Mouse (Mus musculus): ENCODE results near the gene Cyp21a1. TPM values are rescaled to one million over a fixed set of nuclear protein-coding genes. Genes with fewer than 3 reads are reported as not detected.

The Cyp21a1 gene
- polyA plus RNA-seq, 1 experiment = 5.4 TPM

DNA sequence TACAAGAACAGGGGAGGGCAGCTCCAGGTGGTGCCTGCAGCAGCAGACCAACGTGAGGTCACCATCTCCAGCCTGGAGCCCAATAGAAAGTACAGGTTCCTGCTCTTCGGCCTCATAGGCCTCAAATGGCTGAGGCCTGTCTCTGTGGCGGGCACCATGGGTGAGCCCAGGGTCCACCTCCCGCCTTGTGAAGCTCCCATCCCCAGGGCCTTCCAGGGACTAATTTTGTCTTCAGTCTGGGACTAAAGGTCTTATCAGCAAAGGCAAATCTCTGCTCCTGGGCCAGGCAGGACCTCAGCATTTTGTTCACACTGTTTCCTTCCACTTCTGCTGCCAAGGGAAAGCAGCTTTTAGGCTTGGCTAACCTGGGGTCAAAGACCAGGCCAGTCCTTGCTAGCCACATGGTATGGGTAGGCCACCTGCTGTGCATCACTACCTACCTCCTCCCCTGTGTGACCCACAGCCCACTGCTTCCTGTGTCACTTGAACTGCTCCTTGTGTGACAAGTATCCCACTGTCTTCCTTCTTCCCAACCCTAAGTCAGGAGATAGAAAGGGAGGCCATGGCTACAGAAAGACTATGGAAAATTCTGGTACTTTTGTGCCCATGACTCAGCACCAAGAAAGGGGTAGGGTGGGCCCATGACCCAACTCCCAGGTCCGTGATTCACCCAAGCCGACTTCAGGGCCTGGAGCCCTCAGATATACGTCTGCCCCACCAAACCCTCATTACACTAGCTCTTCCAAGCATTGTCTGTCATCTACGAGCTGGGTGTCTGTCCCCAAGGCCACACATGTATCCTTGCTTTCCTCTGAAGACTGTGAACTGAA lies 7.8 kb downstream of the Cyp21a1 start:
- H3K4me1 ChIP-seq (ENCODE audit: control insufficient read depth, insufficient read depth, insufficient read length) = no peaks in the 10 kb centered on the region
- 87% methylated on average over 8 of the region's 8 CpGs for WGBS
- no peaks in the 10 kb centered on the region for H3K27me3 ChIP-seq (ENCODE audit: control insufficient read depth, insufficient read depth, low read length)
- no peak for DNase-seq (ENCODE audit: low read depth in 1 of 2, low spot score in 2 of 2)
- H3K27ac ChIP-seq (ENCODE audit: insufficient read depth, low read length) = no peak overlapping the region
- TF ChIP-seq CTCF (IDR thresholded peaks at IDR 0.05; ENCODE audit: extremely low read depth, insufficient read depth, insufficient read length, insufficient replicate concordance) = no peak
- TF ChIP-seq POLR2A (IDR thresholded peaks at IDR 0.05; ENCODE audit: low read depth, low read length) = no peak
- H3K4me3 ChIP-seq (ENCODE audit: extremely low read depth, insufficient read depth, insufficient read length) = no peak overlapping the region
- H3K36me3 ChIP-seq (ENCODE audit: control insufficient read depth, insufficient read depth, low read length) = no peaks in the 10 kb centered on the region

- H3K36me3 ChIP-seq (ENCODE audit: control insufficient read depth, insufficient read depth, low read length) = no peaks in the 10 kb centered on the region
- peak in 1 of 2 experiments; percentile 14 for DNase-seq (ENCODE audit: low read depth in 1 of 2, low spot score in 2 of 2)
- 69% methylated on average over 9 of the region's 9 CpGs for WGBS
- TF ChIP-seq CTCF (IDR thresholded peaks at IDR 0.05; ENCODE audit: extremely low read depth, insufficient read depth, insufficient read length, insufficient replicate concordance) (peak; percentile 10; the same call in 1 of the 2 replicates), POLR2A (IDR thresholded peaks at IDR 0.05; ENCODE audit: low read depth, low read length) (no peak)
- H3K27ac ChIP-seq (ENCODE audit: insufficient read depth, low read length) = no peak overlapping the region
- H3K4me1 ChIP-seq (ENCODE audit: control insufficient read depth, insufficient read depth, insufficient read length) = no peaks in the 10 kb centered on the region
- H3K27me3 ChIP-seq (ENCODE audit: control insufficient read depth, insufficient read depth, low read length) = no peaks in the 10 kb centered on the region
- no peak overlapping the region for H3K4me3 ChIP-seq (ENCODE audit: extremely low read depth, insufficient read depth, insufficient read length)
Measured at GRCm38 (mm10) chr17:34795633-34796032, 8.7 kb downstream of the Cyp21a1 start.

- no peak overlapping the region for H3K4me3 ChIP-seq (ENCODE audit: extremely low read depth, insufficient read depth, insufficient read length)
- no peak overlapping the region for H3K27ac ChIP-seq (ENCODE audit: insufficient read depth, low read length)
- TF ChIP-seq POLR2A (IDR thresholded peaks at IDR 0.05; ENCODE audit: low read depth, low read length) (no peak), CTCF (IDR thresholded peaks at IDR 0.05; ENCODE audit: extremely low read depth, insufficient read depth, insufficient read length, insufficient replicate concordance) (no peak)
- no peaks in the 10 kb centered on the region for H3K27me3 ChIP-seq (ENCODE audit: control insufficient read depth, insufficient read depth, low read length)
- no peaks in the 10 kb centered on the region for H3K36me3 ChIP-seq (ENCODE audit: control insufficient read depth, insufficient read depth, low read length)
- 82% methylated on average over 10 of the region's 10 CpGs for WGBS
- DNase-seq (ENCODE audit: low read depth in 1 of 2, low spot score in 2 of 2) = no peak
- H3K4me1 ChIP-seq (ENCODE audit: control insufficient read depth, insufficient read depth, insufficient read length) = no peaks in the 10 kb centered on the region
Measured at GRCm38 (mm10) chr17:34795016-34795415, 9.3 kb downstream of the Cyp21a1 start.

DNA sequence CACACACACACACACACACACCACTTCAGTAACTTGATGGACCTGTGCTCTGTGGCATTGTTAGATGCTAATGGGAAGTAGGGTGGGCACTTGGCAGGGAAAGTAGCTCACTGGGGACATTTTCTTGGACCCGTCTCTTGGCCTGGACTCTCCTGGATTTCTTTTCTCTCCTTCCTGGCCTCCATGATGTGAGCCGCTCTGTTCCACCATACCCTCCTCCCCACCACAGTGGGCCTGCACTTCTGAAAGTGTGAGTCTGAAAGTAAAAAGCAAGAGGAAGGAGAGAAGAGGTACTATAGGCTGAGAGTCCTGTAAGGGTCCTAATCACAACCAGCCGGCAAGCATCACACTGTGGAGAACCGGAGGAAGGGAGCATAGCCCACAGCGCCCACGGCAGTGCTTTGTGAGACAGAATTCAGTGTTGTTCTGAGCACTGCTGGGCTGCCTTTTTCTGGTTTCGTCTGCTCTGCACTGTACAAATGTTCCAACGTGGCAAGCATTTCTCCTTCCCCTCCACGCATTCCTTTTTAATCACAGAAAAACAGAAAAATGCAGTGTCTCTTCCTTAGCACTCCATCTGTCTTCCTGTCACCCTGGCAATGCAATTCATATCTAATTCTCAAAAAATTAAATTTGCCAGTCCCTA lies 26.6 kb downstream of the Cyp21a1 start:
- DNase-seq (ENCODE audit: low read depth in 1 of 2, low spot score in 2 of 2) = no peak
- TF ChIP-seq POLR2A (IDR thresholded peaks at IDR 0.05; ENCODE audit: low read depth, low read length) (no peak), CTCF (IDR thresholded peaks at IDR 0.05; ENCODE audit: extremely low read depth, insufficient read depth, insufficient read length, insufficient replicate concordance) (no peak)
- Histone ChIP-seq H3K36me3 (ENCODE audit: control insufficient read depth, insufficient read depth, low read length) (no peaks in the 10 kb centered on the region), H3K4me3 (ENCODE audit: extremely low read depth, insufficient read depth, insufficient read length) (no peak overlapping the region), H3K4me1 (ENCODE audit: control insufficient read depth, insufficient read depth, insufficient read length) (no peaks in the 10 kb centered on the region), H3K27ac (ENCODE audit: insufficient read depth, low read length) (no peak overlapping the region), H3K27me3 (ENCODE audit: control insufficient read depth, insufficient read depth, low read length) (no peaks in the 10 kb centered on the region)
- WGBS = 79% methylated on average over 9 of the region's 9 CpGs

DNA sequence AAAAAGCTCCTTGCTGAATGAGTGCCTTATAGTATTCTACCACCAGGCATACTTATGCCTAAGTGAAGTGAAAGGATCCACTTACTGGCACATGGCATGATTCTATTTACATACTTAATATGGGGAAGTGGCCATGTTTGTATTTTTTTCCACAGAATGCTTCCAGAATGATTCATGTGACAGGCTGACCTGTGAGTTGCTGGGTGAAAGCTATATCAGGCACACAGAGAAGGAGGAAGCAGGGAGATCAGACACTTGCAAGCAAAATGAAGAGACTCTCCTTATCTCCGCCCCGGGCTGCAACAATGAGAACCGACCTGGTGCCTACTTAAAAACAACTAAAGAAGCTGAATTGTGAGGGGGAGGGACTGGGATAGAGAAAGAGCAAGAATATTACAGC lies 42.9 kb downstream of the Cyp21a1 start:
- WGBS = 70% methylated on average over 3 of the region's 3 CpGs
- TF ChIP-seq CTCF (IDR thresholded peaks at IDR 0.05; ENCODE audit: extremely low read depth, insufficient read depth, insufficient read length, insufficient replicate concordance) = no peak
- no peak for TF ChIP-seq POLR2A (IDR thresholded peaks at IDR 0.05; ENCODE audit: low read depth, low read length)
- DNase-seq (ENCODE audit: low read depth in 1 of 2, low spot score in 2 of 2) = no peak
- Histone ChIP-seq H3K27ac (ENCODE audit: insufficient read depth, low read length) (no peak overlapping the region), H3K4me1 (ENCODE audit: control insufficient read depth, insufficient read depth, insufficient read length) (no peaks in the 10 kb centered on the region), H3K27me3 (ENCODE audit: control insufficient read depth, insufficient read depth, low read length) (no peaks in the 10 kb centered on the region), H3K4me3 (ENCODE audit: extremely low read depth, insufficient read depth, insufficient read length) (no peak overlapping the region), H3K36me3 (ENCODE audit: control insufficient read depth, insufficient read depth, low read length) (no peaks in the 10 kb centered on the region)

Other genes with a start within 250 kb of the Cyp21a1 start
- 9.6 and 12.7 TPM in 2 replicates for gene Notch4, start 240.3 kb downstream of the Cyp21a1 start, polyA plus RNA-seq (2012; rRNA removed)
- 68.8 and 91.0 TPM in 2 replicates for gene Gpsm3, start 214.8 kb downstream of the Cyp21a1 start, polyA plus RNA-seq (2012; rRNA removed)
- 60.4 and 69.5 TPM in 2 replicates for gene Pbx2, start 213.3 kb downstream of the Cyp21a1 start, polyA plus RNA-seq (2012; rRNA removed)
- gene Ager, start 206.7 kb downstream of the Cyp21a1 start, polyA plus RNA-seq (2012; rRNA removed) = 5.2 and 5.3 TPM in 2 replicates
- 54.1 and 61.8 TPM in 2 replicates for gene Rnf5, start 200.9 kb downstream of the Cyp21a1 start, polyA plus RNA-seq (2012; rRNA removed)
- gene Agpat1, start 200.3 kb downstream of the Cyp21a1 start, polyA plus RNA-seq (2012; rRNA removed) = 156 and 187 TPM in 2 replicates
- 3.2 and 3.9 TPM in 2 replicates for gene Egfl8, start 188.6 kb downstream of the Cyp21a1 start, polyA plus RNA-seq (2012; rRNA removed)
- gene Ppt2, start 176.1 kb downstream of the Cyp21a1 start, polyA plus RNA-seq (2012; rRNA removed) = 31.7 and 36.3 TPM in 2 replicates
- gene Prrt1, start 175.0 kb downstream of the Cyp21a1 start, polyA plus RNA-seq (2012; rRNA removed) = 9.5 and 9.9 TPM in 2 replicates
- gene Fkbpl, start 159.8 kb downstream of the Cyp21a1 start, polyA plus RNA-seq (2012; rRNA removed) = 1.4 and 1.6 TPM in 2 replicates
- gene Atf6b, start 157.4 kb downstream of the Cyp21a1 start, polyA plus RNA-seq (2012; rRNA removed) = 76.4 and 102 TPM in 2 replicates
- gene Tnxb, start 134.0 kb downstream of the Cyp21a1 start, polyA plus RNA-seq (2012; rRNA removed) = 34.1 and 34.4 TPM in 2 replicates
- 63.4 and 68.8 TPM in 2 replicates for gene C4b, start 60.7 kb downstream of the Cyp21a1 start, polyA plus RNA-seq (2012; rRNA removed)
- gene Stk19, start 32.4 kb upstream of the Cyp21a1 start, polyA plus RNA-seq (2012; rRNA removed) = 31.6 and 37.7 TPM in 2 replicates
- gene Dxo, start 32.5 kb upstream of the Cyp21a1 start, polyA plus RNA-seq (2012; rRNA removed) = 54.2 and 68.3 TPM in 2 replicates
- 81.7 and 110 TPM in 2 replicates for gene Skiv2l, start 45.6 kb upstream of the Cyp21a1 start, polyA plus RNA-seq (2012; rRNA removed)
- 14.1 and 15.0 TPM in 2 replicates for gene Nelfe, start 45.8 kb upstream of the Cyp21a1 start, polyA plus RNA-seq (2012; rRNA removed)
- 22.8 and 25.3 TPM in 2 replicates for gene Cfb, start 58.0 kb upstream of the Cyp21a1 start, polyA plus RNA-seq (2012; rRNA removed)
- gene Zbtb12, start 74.9 kb upstream of the Cyp21a1 start, polyA plus RNA-seq (2012; rRNA removed) = 12.0 and 13.1 TPM in 2 replicates
- gene Gm20547, start 77.5 kb upstream of the Cyp21a1 start, polyA plus RNA-seq (2012; rRNA removed) = 0.04 TPM in 1 of 2 replicates, not detected in the other
- 15.9 and 16.0 TPM in 2 replicates for gene C2, start 93.7 kb upstream of the Cyp21a1 start, polyA plus RNA-seq (2012; rRNA removed)
- gene Ehmt2, start 93.9 kb upstream of the Cyp21a1 start, polyA plus RNA-seq (2012; rRNA removed) = 200 and 246 TPM in 2 replicates
- gene Slc44a4, start 109.9 kb upstream of the Cyp21a1 start, polyA plus RNA-seq (2012; rRNA removed) = 0.05 and 0.08 TPM in 2 replicates
- 45.8 and 47.5 TPM in 2 replicates for gene Neu1, start 126.7 kb upstream of the Cyp21a1 start, polyA plus RNA-seq (2012; rRNA removed)
- gene Hspa1b, start 154.7 kb upstream of the Cyp21a1 start, polyA plus RNA-seq (2012; rRNA removed) = 7.6 and 12.5 TPM in 2 replicates
- gene Gm20481, start 165.4 kb upstream of the Cyp21a1 start, polyA plus RNA-seq (2012; rRNA removed) = not detected in 2 replicates
- gene Hspa1a, start 167.6 kb upstream of the Cyp21a1 start, polyA plus RNA-seq (2012; rRNA removed) = 4.2 and 6.7 TPM in 2 replicates
- 0.05 and 0.06 TPM in 2 replicates for gene Hspa1l, start 168.1 kb upstream of the Cyp21a1 start, polyA plus RNA-seq (2012; rRNA removed)
- gene Lsm2, start 177.3 kb upstream of the Cyp21a1 start, polyA plus RNA-seq (2012; rRNA removed) = 60.7 and 65.2 TPM in 2 replicates
- 489 and 697 TPM in 2 replicates for gene Vars, start 196.4 kb upstream of the Cyp21a1 start, polyA plus RNA-seq (2012; rRNA removed)
- 0.72 and 0.90 TPM in 2 replicates for gene Vwa7, start 212.0 kb upstream of the Cyp21a1 start, polyA plus RNA-seq (2012; rRNA removed)
- 7.3 and 14.7 TPM in 2 replicates for gene Sapcd1, start 223.5 kb upstream of the Cyp21a1 start, polyA plus RNA-seq (2012; rRNA removed)
- gene Msh5, start 242.2 kb upstream of the Cyp21a1 start, polyA plus RNA-seq (2012; rRNA removed) = 8.6 and 9.5 TPM in 2 replicates
- 123 and 134 TPM in 2 replicates for gene Clic1, start 245.4 kb upstream of the Cyp21a1 start, polyA plus RNA-seq (2012; rRNA removed)